Mouse (Mus musculus): Measurements from ENCODE around the gene Twist1.

DNA sequence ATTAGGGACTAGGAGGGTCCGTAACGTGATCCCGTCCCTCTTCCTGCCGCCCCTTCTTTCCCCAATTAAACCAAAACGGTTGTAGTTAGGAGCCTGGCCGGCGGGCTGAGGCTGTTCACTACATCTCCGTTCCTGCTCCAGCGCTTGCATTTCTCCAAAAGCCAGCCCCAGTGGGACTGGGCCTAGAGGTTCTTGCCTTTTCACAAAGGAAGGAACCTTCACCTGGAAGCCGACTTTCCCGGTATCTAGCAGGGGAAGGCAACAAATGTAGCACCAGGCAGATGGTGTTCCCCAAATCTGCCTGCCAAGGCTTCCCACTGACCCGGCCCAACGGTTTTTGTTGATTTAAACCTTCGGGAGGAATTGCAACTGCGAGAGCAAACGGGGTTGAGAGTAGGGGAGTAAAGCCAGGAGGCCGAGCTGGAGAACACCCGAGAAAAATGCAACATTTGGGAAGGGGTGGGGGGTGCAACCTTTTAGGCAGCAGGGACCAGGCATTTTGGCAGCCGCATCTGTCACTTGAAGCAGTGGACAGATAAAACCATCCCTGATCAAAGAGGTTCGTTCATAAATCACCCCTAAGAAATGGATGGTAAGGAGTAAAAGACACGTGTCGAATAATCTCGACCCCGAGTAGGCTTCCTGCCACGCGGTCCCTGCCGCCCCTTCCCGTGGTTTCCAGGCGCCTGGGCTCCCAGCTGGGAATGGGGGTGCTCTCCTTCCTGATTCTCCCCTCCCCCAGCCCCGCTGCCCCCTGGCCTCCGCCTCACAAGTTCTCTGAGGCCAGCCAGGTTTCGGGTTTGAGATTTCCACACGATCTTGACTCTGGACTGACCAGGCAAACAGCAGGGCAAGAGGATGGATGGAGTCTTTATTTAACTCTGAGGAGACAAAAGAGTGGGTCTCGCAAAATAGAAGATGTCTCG, 9.3 kb downstream of the Twist1 start:
- TF ChIP-seq CTCF (IDR thresholded peaks at IDR 0.05; ENCODE audit: low read depth) (no peak), EP300 (IDR thresholded peaks at IDR 0.05; ENCODE audit: low read depth) (no peak)
